Mouse (Mus musculus): Measurements from ENCODE around the gene S1pr3. TPM values are rescaled to one million over a fixed set of nuclear protein-coding genes. Genes with fewer than 3 reads are reported as not detected.

The S1pr3 gene
- total and polyA plus RNA-seq, 2 experiments from 2014 or later: 15.6 to 25.8 TPM

GRCm38 (mm10) chr13:51405731-51406320 lies 2.6 kb upstream of the S1pr3 start:
- H3K4me2 ChIP-seq (ENCODE audit: low read depth, low read length): no peak overlapping the region
- ATAC-seq (ENCODE audit: insufficient read depth, low read depth) (no peak), DNase-seq (ENCODE audit: low spot score) (no peak)
- peaks cover 12% of the 10 kb centered on the region for H3K4me1 ChIP-seq (ENCODE audit: control insufficient read depth, insufficient read depth)
- H3K4me3 ChIP-seq (ENCODE audit: low read depth, low read length): no peak overlapping the region
- 73% methylated on average over 13 of the region's 13 CpGs for WGBS
- H3K27ac ChIP-seq (ENCODE audit: low read depth): no peak overlapping the region
- no peak overlapping the region for H3K9ac ChIP-seq (replicated peaks; ENCODE audit: low read depth, low read length)
- TF ChIP-seq EP300 (IDR thresholded peaks at IDR 0.05; ENCODE audit: low read depth): no peak
- TF ChIP-seq CTCF (IDR thresholded peaks at IDR 0.05; ENCODE audit: low read depth): no peak
- H3K9me3 ChIP-seq (replicated peaks; ENCODE audit: control insufficient read depth, low read length): no peaks in the 10 kb centered on the region
- no peaks in the 10 kb centered on the region for H3K27me3 ChIP-seq (ENCODE audit: control insufficient read depth, insufficient read depth, low read length)
- H3K36me3 ChIP-seq (replicated peaks; ENCODE audit: control insufficient read depth, insufficient read depth, low read length): no peaks in the 10 kb centered on the region

GRCm38 (mm10) chr13:51407541-51408217 lies 760 bp upstream of the S1pr3 start:
- Histone ChIP-seq H3K27ac (ENCODE audit: low read depth) (no peak overlapping the region), H3K4me1 (ENCODE audit: control insufficient read depth, insufficient read depth) (peaks cover 5% of the 10 kb centered on the region; the same call in 1 of the 2 replicates), H3K9ac (replicated peaks; ENCODE audit: low read depth, low read length) (no peak overlapping the region)

GRCm38 (mm10) chr13:51409936-51410481 lies 1.6 kb downstream of the S1pr3 start:
- 66% methylated on average over 6 of the region's 6 CpGs for WGBS
- TF ChIP-seq CTCF (IDR thresholded peaks at IDR 0.05; ENCODE audit: low read depth) (no peak), EP300 (IDR thresholded peaks at IDR 0.05; ENCODE audit: low read depth) (no peak)
- no peaks in the 10 kb centered on the region for H3K4me1 ChIP-seq (ENCODE audit: control insufficient read depth, insufficient read depth)

More at GRCm38 (mm10) chr13:51407541-51408217, 760 bp upstream of the S1pr3 start:
- 0 out of 2 replicates have a peak overlapping the region, but pooled peaks have one; percentile 54 for H3K4me3 ChIP-seq (ENCODE audit: low read depth, low read length)
- peak overlapping the region; percentile 74 for H3K4me2 ChIP-seq (ENCODE audit: low read depth, low read length)
- WGBS: 55% methylated on average over 13 of the region's 13 CpGs
- ATAC-seq (ENCODE audit: insufficient read depth, low read depth) (no peak), DNase-seq (ENCODE audit: low spot score) (no peak)
- H3K27me3 ChIP-seq (ENCODE audit: control insufficient read depth, insufficient read depth, low read length): no peaks in the 10 kb centered on the region
- no peaks in the 10 kb centered on the region for H3K36me3 ChIP-seq (replicated peaks; ENCODE audit: control insufficient read depth, insufficient read depth, low read length)
- H3K9me3 ChIP-seq (replicated peaks; ENCODE audit: control insufficient read depth, low read length): no peaks in the 10 kb centered on the region
- TF ChIP-seq EP300 (IDR thresholded peaks at IDR 0.05; ENCODE audit: low read depth) (no peak), CTCF (IDR thresholded peaks at IDR 0.05; ENCODE audit: low read depth) (no peak)

GRCm38 (mm10) chr13:51411243-51411642 lies 2.8 kb downstream of the S1pr3 start:
- Histone ChIP-seq H3K27me3 (ENCODE audit: control insufficient read depth, insufficient read depth, low read length) (no peaks in the 10 kb centered on the region), H3K4me3 (ENCODE audit: low read depth, low read length) (peak overlapping the region; percentile 54; the same call in 1 of the 2 replicates), H3K27ac (ENCODE audit: low read depth) (peak overlapping the region; percentile 30; the same call in 1 of the 2 replicates), H3K9me3 (replicated peaks; ENCODE audit: control insufficient read depth, low read length) (no peaks in the 10 kb centered on the region), H3K4me1 (ENCODE audit: control insufficient read depth, insufficient read depth) (no peaks in the 10 kb centered on the region), H3K9ac (replicated peaks; ENCODE audit: low read depth, low read length) (no peak overlapping the region), H3K4me2 (ENCODE audit: low read depth, low read length) (peak overlapping the region; percentile 74), H3K36me3 (replicated peaks; ENCODE audit: control insufficient read depth, insufficient read depth, low read length) (no peaks in the 10 kb centered on the region)
- 61% methylated on average over 9 of the region's 9 CpGs for WGBS
- ATAC-seq (ENCODE audit: insufficient read depth, low read depth) (no peak), DNase-seq (ENCODE audit: low spot score) (no peak)
- no peak for TF ChIP-seq EP300 (IDR thresholded peaks at IDR 0.05; ENCODE audit: low read depth)
- TF ChIP-seq CTCF (IDR thresholded peaks at IDR 0.05; ENCODE audit: low read depth): no peak

More at GRCm38 (mm10) chr13:51409936-51410481, 1.6 kb downstream of the S1pr3 start:
- Histone ChIP-seq H3K9ac (replicated peaks; ENCODE audit: low read depth, low read length) (no peak overlapping the region), H3K4me2 (ENCODE audit: low read depth, low read length) (peak overlapping the region; percentile 74), H3K27ac (ENCODE audit: low read depth) (0 out of 2 replicates have a peak overlapping the region, but pooled peaks have one; percentile 17), H3K27me3 (ENCODE audit: control insufficient read depth, insufficient read depth, low read length) (no peaks in the 10 kb centered on the region), H3K4me3 (ENCODE audit: low read depth, low read length) (peak overlapping the region; percentile 54), H3K9me3 (replicated peaks; ENCODE audit: control insufficient read depth, low read length) (no peaks in the 10 kb centered on the region), H3K36me3 (replicated peaks; ENCODE audit: control insufficient read depth, insufficient read depth, low read length) (no peaks in the 10 kb centered on the region)
- no peak for DNase-seq (ENCODE audit: low spot score)
- ATAC-seq (ENCODE audit: insufficient read depth, low read depth): no peak

GRCm38 (mm10) chr13:51411696-51412430 lies 3.4 kb downstream of the S1pr3 start:
- Histone ChIP-seq H3K36me3 (replicated peaks; ENCODE audit: control insufficient read depth, insufficient read depth, low read length) (no peaks in the 10 kb centered on the region), H3K4me3 (ENCODE audit: low read depth, low read length) (no peak overlapping the region), H3K4me2 (ENCODE audit: low read depth, low read length) (peak overlapping the region; percentile 74), H3K4me1 (ENCODE audit: control insufficient read depth, insufficient read depth) (no peaks in the 10 kb centered on the region), H3K27me3 (ENCODE audit: control insufficient read depth, insufficient read depth, low read length) (no peaks in the 10 kb centered on the region), H3K27ac (ENCODE audit: low read depth) (0 out of 2 replicates have a peak overlapping the region, but pooled peaks have one; percentile 30), H3K9me3 (replicated peaks; ENCODE audit: control insufficient read depth, low read length) (no peaks in the 10 kb centered on the region), H3K9ac (replicated peaks; ENCODE audit: low read depth, low read length) (no peak overlapping the region)
- DNase-seq (ENCODE audit: low spot score): no peak
- no peak for ATAC-seq (ENCODE audit: insufficient read depth, low read depth)
- 62% methylated on average over 12 of the region's 12 CpGs for WGBS
- TF ChIP-seq CTCF (IDR thresholded peaks at IDR 0.05; ENCODE audit: low read depth) (no peak), EP300 (IDR thresholded peaks at IDR 0.05; ENCODE audit: low read depth) (no peak)
